Mouse (Mus musculus) cerebellum, adult 2 months (tissue): Measurements from ENCODE around the gene Cdsn.

Experiments
- CTCF ChIP-seq: fragments of 200-500 bp; IDR thresholded peaks from 2 replicates; pipeline ENCODE4 v1.5.1; 2011; ENCODE audit warnings: low read depth, mild to moderate bottlenecking, control low read depth, low read length, moderate library complexity, borderline replicate concordance; ENCODE audit not compliant: insufficient read depth
- POLR2A ChIP-seq: fragments of 200-500 bp; IDR thresholded peaks from 2 replicates; pipeline ENCODE4 v1.6.1; 2011; ENCODE audit warnings: low read length, control low read depth, borderline replicate concordance; ENCODE audit not compliant: insufficient read depth

- TF ChIP-seq POLR2A (no peak), CTCF (no peak)
These were observed 6.3 kb downstream of the Cdsn start for GRCm38 (mm10) chr17:35558216-35558615.
